Mouse (Mus musculus) midbrain, embryonic 13.5 days (tissue): ENCODE results near the gene Gm21704. TPM values are rescaled to one million over a fixed set of nuclear protein-coding genes. Genes with fewer than 3 reads are reported as not detected.
"Not testable (repeated sequence)": the region's sequence is repeated elsewhere in the genome, so short reads cannot be mapped to it uniquely, and the experiment has no call there.

ENCODE experiments used
- ATAC-seq: fragments of 200-750 bp; cut with Nextera tagmentation; 2 replicates; pipeline ENCODE4 v1.8.0; 2017; ENCODE audit warnings: mild to moderate bottlenecking, moderate TSS enrichment, moderate library complexity
- H3K27ac ChIP-seq: fragments of 300-500 bp; sonication (generic); 2 replicates; pipeline ENCODE4 v1.5.1; 2015; ENCODE audit warnings: inconsistent platforms, mild to moderate bottlenecking, moderate library complexity
- H3K27me3 ChIP-seq: fragments of 300-500 bp; sonication (generic); 2 replicates; pipeline ENCODE4 v1.6.1; 2015; ENCODE audit warnings: mild to moderate bottlenecking, inconsistent platforms
- H3K36me3 ChIP-seq: fragments of 300-500 bp; sonication (generic); 2 replicates; pipeline ENCODE4 v1.6.1; 2015; ENCODE audit warnings: mild to moderate bottlenecking, inconsistent platforms
- H3K4me1 ChIP-seq: fragments of 300-500 bp; sonication (generic); replicated peaks from 2 replicates; pipeline ENCODE4 v1.6.1; 2015; ENCODE audit warnings: inconsistent platforms
- H3K4me2 ChIP-seq: fragments of 300-500 bp; sonication (generic); replicated peaks from 2 replicates; pipeline ENCODE4 v1.6.1; 2015; ENCODE audit warnings: moderate library complexity, mild to moderate bottlenecking, inconsistent platforms
- H3K4me3 ChIP-seq: fragments of 300-500 bp; sonication (generic); replicated peaks from 2 replicates; pipeline ENCODE4 v1.5.1; 2015; ENCODE audit warnings: mild to moderate bottlenecking, inconsistent platforms
- H3K9ac ChIP-seq: fragments of 300-500 bp; sonication (generic); replicated peaks from 2 replicates; pipeline ENCODE4 v1.6.1; 2015; ENCODE audit warnings: mild to moderate bottlenecking, inconsistent platforms
- H3K9me3 ChIP-seq: fragments of 300-500 bp; sonication (generic); 2 replicates; pipeline ENCODE4 v1.6.1; 2016; ENCODE audit warnings: mild to moderate bottlenecking, inconsistent platforms
- WGBS: fragments of 180-500 bp; shearing (Covaris S2); methylation state at CpG from one replicate; pipeline ENCODE4 v1.1.7; 2015; 5-methylcytosine and 5-hydroxymethylcytosine counted together
- polyA plus RNA-seq: library from polyadenylated mRNA; unstranded; fragments of >200 nt; fragmentation: Nextera tagmentation; extraction: Ambion mirVana; gene quantifications from 2 replicates; pipeline ENCODE4 v1.2.1, GENCODE M21; 2015

Gm21704 gene
- not detected in 2 replicates for polyA plus RNA-seq

- not testable (repeated sequence) for H3K4me1 ChIP-seq, H3K4me3 ChIP-seq, H3K27me3 ChIP-seq, H3K9me3 ChIP-seq, H3K27ac ChIP-seq, H3K9ac ChIP-seq, ATAC-seq, H3K36me3 ChIP-seq, H3K4me2 ChIP-seq
- no CpG with 5 or more reads among the region's 9 CpGs for WGBS
These were observed at the start of gene Gm21704, which contains the start of gene Gm21708 for GRCm38 (mm10) chrY:3410067-3410466. TSS of gene Gm21704 (minus strand) at chrY:3410167. TSS of gene Gm21708 (minus strand) at chrY:3410167.

GRCm38 (mm10) chrY:3345229-3345628 lies 64.7 kb downstream of the Gm21704 start, which contains the start of gene Gm21693:
TSS of gene Gm21693 (minus strand) at chrY:3345329.
- H3K36me3 ChIP-seq, H3K9ac ChIP-seq, H3K27ac ChIP-seq, ATAC-seq, H3K4me2 ChIP-seq, H3K27me3 ChIP-seq, H3K9me3 ChIP-seq, H3K4me3 ChIP-seq, H3K4me1 ChIP-seq: not testable (repeated sequence)
- WGBS = no CpG with 5 or more reads among the region's 9 CpGs

GRCm38 (mm10) chrY:3340661-3341060 lies 69.3 kb downstream of the Gm21704 start:
- not testable (repeated sequence) for H3K27me3 ChIP-seq, H3K4me2 ChIP-seq, H3K4me3 ChIP-seq, H3K4me1 ChIP-seq, H3K36me3 ChIP-seq, H3K9me3 ChIP-seq, H3K27ac ChIP-seq, H3K9ac ChIP-seq, ATAC-seq
- no CpG with 5 or more reads among the region's 11 CpGs for WGBS

Other genes starting within 250 kb of the Gm21704 start
- gene Gm21677, start 103.7 kb downstream of the Gm21704 start, polyA plus RNA-seq = not detected in 2 replicates
- gene Gm21693, start 64.8 kb downstream of the Gm21704 start, polyA plus RNA-seq = not detected in 2 replicates
- not detected in 2 replicates for gene Gm21708, start within 50 bp of the Gm21704 start, polyA plus RNA-seq